Mouse (Mus musculus) lung, postnatal 4 days (tissue): ENCODE measurements around the gene Smarce1.
"Not testable (repeated sequence)": the region's sequence is repeated elsewhere in the genome, so short reads cannot be mapped to it uniquely, and the experiment has no call there.

Source experiments
- DNase-seq, 2 experiments: peaks; one replicate each; pipeline ENCODE4 v3.0.0; 2021

The Smarce1 gene

GRCm38 (mm10) chr11:99230261-99231048 is at the start of gene Smarce1:
Smarce1 (minus strand) TSS chr11:99231017.
- peak; percentile 84 to 86 for DNase-seq

- no peak for DNase-seq
These were observed 49.2 kb upstream of the Smarce1 start for GRCm38 (mm10) chr11:99279986-99280385.

GRCm38 (mm10) chr11:99276786-99277185 is 46.0 kb upstream of the Smarce1 start:
- DNase-seq = no peak

- DNase-seq = no peak
These were observed 44.8 kb upstream of the Smarce1 start for GRCm38 (mm10) chr11:99275624-99276023.

- no peak for DNase-seq
These were observed 41.9 kb upstream of the Smarce1 start for GRCm38 (mm10) chr11:99272721-99273120.

- DNase-seq = no peak
These were observed 38.4 kb upstream of the Smarce1 start for GRCm38 (mm10) chr11:99269192-99269591.

GRCm38 (mm10) chr11:99265796-99266195 is 35.0 kb upstream of the Smarce1 start:
- no peak for DNase-seq

GRCm38 (mm10) chr11:99265220-99265619 is 34.4 kb upstream of the Smarce1 start:
- DNase-seq = no peak

GRCm38 (mm10) chr11:99256213-99256612 is 25.4 kb upstream of the Smarce1 start:
- no peak for DNase-seq

GRCm38 (mm10) chr11:99255316-99255715 is 24.5 kb upstream of the Smarce1 start:
- no peak for DNase-seq

- no peak for DNase-seq
These were observed 23.1 kb upstream of the Smarce1 start for GRCm38 (mm10) chr11:99253893-99254292.

- DNase-seq = no peak
These were observed 21.9 kb upstream of the Smarce1 start for GRCm38 (mm10) chr11:99252671-99253070.

- DNase-seq = no peak
These were observed 19.8 kb upstream of the Smarce1 start for GRCm38 (mm10) chr11:99250666-99251065.

GRCm38 (mm10) chr11:99250241-99250640 is 19.4 kb upstream of the Smarce1 start:
- no peak for DNase-seq

- DNase-seq = no peak
These were observed 18.3 kb upstream of the Smarce1 start for GRCm38 (mm10) chr11:99249115-99249514.

GRCm38 (mm10) chr11:99247916-99248315 is 17.1 kb upstream of the Smarce1 start:
- no peak for DNase-seq

- not testable (repeated sequence) for DNase-seq
These were observed 13.7 kb upstream of the Smarce1 start for GRCm38 (mm10) chr11:99244519-99244918.

- DNase-seq = peak in 1 of 2 experiments; percentile 6
These were observed 13.1 kb upstream of the Smarce1 start, which contains the start of gene Krt222 for GRCm38 (mm10) chr11:99243820-99244374. Krt222 (minus strand) TSS chr11:99244085.

GRCm38 (mm10) chr11:99243200-99243819 is 12.5 kb upstream of the Smarce1 start:
- no peak for DNase-seq

GRCm38 (mm10) chr11:99242056-99242455 is 11.2 kb upstream of the Smarce1 start:
- no peak for DNase-seq

GRCm38 (mm10) chr11:99238468-99238867 is 7.7 kb upstream of the Smarce1 start:
- DNase-seq = peak; percentile 29 to 49

- DNase-seq = no peak
These were observed 416 bp upstream of the Smarce1 start for GRCm38 (mm10) chr11:99231049-99231816.

- DNase-seq = no peak
These were observed 1.1 kb downstream of the Smarce1 start for GRCm38 (mm10) chr11:99229641-99230260.
